Mouse (Mus musculus): Measurements from ENCODE around the gene Cops8.
A peak's percentile ranks its signal among the peaks of the same experiment; 100 is the strongest.

DNA sequence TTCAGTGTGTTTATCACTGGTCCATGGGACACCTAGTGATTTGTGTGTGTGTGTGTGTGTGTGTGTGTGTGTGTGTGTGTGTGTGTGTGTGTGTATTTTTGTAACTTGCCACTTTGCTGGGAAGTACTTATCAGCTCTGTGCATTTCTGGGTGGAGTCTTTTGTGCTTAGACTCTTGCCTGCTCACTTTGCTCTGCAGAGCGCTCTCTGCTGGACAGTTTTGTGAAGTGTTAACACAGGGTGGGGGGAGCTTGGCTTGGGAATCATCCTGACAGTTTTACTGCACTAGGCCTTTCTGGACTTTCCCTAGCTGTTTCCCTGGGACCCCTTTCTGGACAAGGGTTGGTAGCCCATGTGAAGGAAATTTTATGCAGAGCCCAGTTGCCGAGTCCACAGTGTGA lies 12.0 kb upstream of the Cops8 start:
- TF ChIP-seq POLR2A (IDR thresholded peaks at IDR 0.05; ENCODE audit: control insufficient read depth in 1 of 2, insufficient read depth in 1 of 2, low read depth in 1 of 2, low read length in 2 of 2, poor library complexity in 1 of 2) (no peak), MEF2A (IDR thresholded peaks at IDR 0.05; ENCODE audit: extremely low read depth, insufficient replicate concordance, low read depth, low read length, poor library complexity, severe bottlenecking) (no peak), CTCF (IDR thresholded peaks at IDR 0.05 in 2 of 3, conservative IDR thresholded peaks at IDR 0.05 in 1 of 3; ENCODE audit: control insufficient read depth in 1 of 3, insufficient read depth in 1 of 3, low read depth in 2 of 3, low read length in 3 of 3, poor library complexity in 1 of 3, severe bottlenecking in 1 of 3) (peak in 2 of 3 experiments; percentile 52; a peak in 4 of 6 replicates)

Measured in MEL (cell line).